Mouse (Mus musculus): ENCODE results near the gene Mmp19.
"Not testable (repeated sequence)": the region's sequence is repeated elsewhere in the genome, so short reads cannot be mapped to it uniquely, and the experiment has no call there.

GRCm38 (mm10) chr10:128823087-128823486, 32.4 kb downstream of the Mmp19 start:
- not testable (repeated sequence) for TF ChIP-seq POLR2A (IDR thresholded peaks at IDR 0.05; ENCODE audit: low read depth, low read length); CTCF (IDR thresholded peaks at IDR 0.05; ENCODE audit: extremely low read depth, insufficient read length, insufficient replicate concordance, low read depth, low read length)
